Comparison of ENCODE assay signal across 17 mouse cellular contexts in genomic region chr15:40485997-40486396, GRCm38 (mm10).
DNase-seq lines count a peak whose midpoint lies in the region; ATAC-seq and TF ChIP-seq lines count a peak whose summit lies in the region.
"Had no signal": no experiment of that assay in that cellular context is flagged by ENCODE, and none has a peak within 500 bp of the region (broad histone marks: within the 10 kb centered on the region; RNA-seq: fewer than 3 reads in every experiment).

No protein-coding gene starts in this region.

- H3K27ac ChIP-seq in gastrocnemius, adult 2 months, result no peak overlapping the region
- no peak overlapping the region for H3K27ac ChIP-seq in hindbrain, embryonic 12.5 days
- H3K27ac ChIP-seq in hindbrain, embryonic 11.5 days (ENCODE audit: low read depth, low read length), result no peak overlapping the region
- H3K27ac ChIP-seq: embryonic facial prominence, embryonic 12.5 days; heart, embryonic 15.5 days; kidney, postnatal 0 days; midbrain, embryonic 12.5 days had no signal

- H3K9ac ChIP-seq in hindbrain, embryonic 12.5 days, result no peak overlapping the region
- no peak overlapping the region for H3K9ac ChIP-seq in hindbrain, embryonic 11.5 days (ENCODE audit: low read depth, low read length)
- H3K9ac ChIP-seq: embryonic facial prominence, embryonic 12.5 days; heart, embryonic 15.5 days; midbrain, embryonic 12.5 days had no signal

- intact Hi-C loops in gastrocnemius, adult 2 months (cut with DNase I), result no loop called here

- H3K36me3 ChIP-seq in hindbrain, embryonic 12.5 days, result no peaks in the 10 kb centered on the region
- no peaks in the 10 kb centered on the region for H3K36me3 ChIP-seq in hindbrain, embryonic 11.5 days (ENCODE audit: control insufficient read depth, insufficient read depth, low read length)
- H3K36me3 ChIP-seq: embryonic facial prominence, embryonic 12.5 days; heart, embryonic 15.5 days; midbrain, embryonic 12.5 days had no signal

- TF ChIP-seq CTCF in gastrocnemius, adult 2 months (IDR thresholded peaks at IDR 0.05), result no peak

- peak; percentile 47 for DNase-seq in gastrocnemius, adult 2 months
- DNase-seq in gastrocnemius, postnatal 4 days (ENCODE audit: low spot score in 2 of 2), result no peak
- DNase-seq in hindbrain, embryonic 11.5 days (ENCODE audit: low spot score), result no peak
- DNase-seq in 3T3-L1 (ENCODE audit: low read depth, low spot score) (peak; percentile 2), NIH3T3 (ENCODE audit: low read depth) (peak; percentile 13)
- no peak for DNase-seq in spleen, postnatal 10 days (ENCODE audit: low spot score in 2 of 2)
- no peak for DNase-seq in ovary, postnatal 10 days (ENCODE audit: low spot score)
- DNase-seq: lung, postnatal 36 days; thymus, postnatal 4 days had no signal

- no peaks in the 10 kb centered on the region for H3K4me1 ChIP-seq in hindbrain, embryonic 12.5 days
- no peaks in the 10 kb centered on the region for H3K4me1 ChIP-seq in hindbrain, embryonic 11.5 days (replicated peaks; ENCODE audit: control insufficient read depth, insufficient read depth, low read length)
- H3K4me1 ChIP-seq: embryonic facial prominence, embryonic 12.5 days; heart, embryonic 15.5 days; midbrain, embryonic 12.5 days had no signal

- no peak overlapping the region for H3K4me3 ChIP-seq in gastrocnemius, adult 2 months
- H3K4me3 ChIP-seq in hindbrain, embryonic 12.5 days, result no peak overlapping the region
- H3K4me3 ChIP-seq in hindbrain, embryonic 11.5 days (ENCODE audit: low read depth, low read length), result no peak overlapping the region
- H3K4me3 ChIP-seq: embryonic facial prominence, embryonic 12.5 days; heart, embryonic 15.5 days; midbrain, embryonic 12.5 days; myocyte had no signal

- H3K27me3 ChIP-seq in hindbrain, embryonic 12.5 days, result no peaks in the 10 kb centered on the region
- no peaks in the 10 kb centered on the region for H3K27me3 ChIP-seq in hindbrain, embryonic 11.5 days (ENCODE audit: control insufficient read depth, insufficient read depth, low read length)
- H3K27me3 ChIP-seq: CH12.LX; embryonic facial prominence, embryonic 12.5 days; heart, embryonic 15.5 days; midbrain, embryonic 12.5 days had no signal

- H3K9me3 ChIP-seq in hindbrain, embryonic 12.5 days (replicated peaks), result no peaks in the 10 kb centered on the region
- no peaks in the 10 kb centered on the region for H3K9me3 ChIP-seq in hindbrain, embryonic 11.5 days (ENCODE audit: control insufficient read depth, low read length)
- H3K9me3 ChIP-seq: embryonic facial prominence, embryonic 12.5 days; heart, embryonic 15.5 days; midbrain, embryonic 12.5 days had no signal

- ATAC-seq in hindbrain, embryonic 12.5 days (ENCODE audit: low FRiP score), result 0 out of 2 replicates have a peak, but pooled peaks have one; percentile 19
- no peak for ATAC-seq in hindbrain, embryonic 11.5 days (ENCODE audit: low FRiP score)
- ATAC-seq: activated CD4-positive, CD25-positive, alpha-beta regulatory T cell, adult 4 months had no signal

- WGBS in hindbrain, embryonic 12.5 days, result 100% methylated on average over 1 of the region's 1 CpGs
- 94% methylated on average over 1 of the region's 1 CpGs for WGBS in hindbrain, embryonic 11.5 days

- H3K4me2 ChIP-seq in hindbrain, embryonic 12.5 days (replicated peaks), result no peak overlapping the region
- H3K4me2 ChIP-seq in hindbrain, embryonic 11.5 days (replicated peaks; ENCODE audit: low read depth, low read length), result no peak overlapping the region
- H3K4me2 ChIP-seq: embryonic facial prominence, embryonic 12.5 days; heart, embryonic 15.5 days; midbrain, embryonic 12.5 days had no signal

Comparison
In these comparisons a context has a peak if more than half of its experiments do, and no peak if none do; other contexts are left out.
1. DNase-seq: peak in gastrocnemius, adult 2 months (single experiment), 3T3-L1 (single experiment) and NIH3T3 (single experiment); none in gastrocnemius, postnatal 4 days (0 of 2), hindbrain, embryonic 11.5 days (single experiment), spleen, postnatal 10 days (0 of 2) and ovary, postnatal 10 days (single experiment).